Mouse (Mus musculus): Measurements from ENCODE around the gene Tunar. TPM values are rescaled to one million over a fixed set of nuclear protein-coding genes. Genes with fewer than 3 reads are reported as not detected.

Gene Tunar
- polyA plus RNA-seq (2012; ENCODE audit: insufficient read depth, low replicate concordance) = not detected in 2 replicates

DNA sequence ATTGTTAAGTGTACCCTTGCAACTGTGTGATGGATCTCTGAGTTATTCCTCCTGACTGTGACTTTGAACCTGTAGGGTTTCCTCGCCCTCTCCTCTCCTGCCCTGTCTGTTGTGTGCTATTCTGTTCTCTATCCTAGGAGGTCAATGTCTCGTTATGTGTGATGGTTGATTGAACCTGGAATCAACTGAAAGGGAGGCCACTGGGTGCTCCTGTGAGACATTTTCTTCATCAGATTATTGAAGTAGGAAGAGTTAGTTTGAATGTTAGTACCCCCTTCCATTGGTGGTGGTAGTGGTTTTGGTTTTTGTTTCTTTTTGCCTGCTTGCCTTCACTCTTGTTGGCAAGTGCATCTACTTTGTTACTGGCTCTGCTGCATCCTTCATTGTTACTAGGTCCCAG, at the start of gene Tunar:
Gene Tunar, plus strand, starts transcription at position 301 of the 400 bp plus-strand sequence.
- peaks cover 3% of the 10 kb centered on the region; the same call in 1 of the 2 replicates for H3K4me1 ChIP-seq
- TF ChIP-seq GATA1 (IDR thresholded peaks at IDR 0.05; ENCODE audit: borderline replicate concordance, low read length) (no peak), FLI1 (IDR thresholded peaks at IDR 0.05; ENCODE audit: low read length) (no peak)
- peaks cover 5% of the 10 kb centered on the region; the same call in 1 of the 2 replicates for H3K9me3 ChIP-seq
- H3K36me3 ChIP-seq (replicated peaks; ENCODE audit: low read length) = no peaks in the 10 kb centered on the region
- peaks cover 32% of the 10 kb centered on the region for H3K27me3 ChIP-seq (replicated peaks)
- no peak within 1 kb of the TSS for H3K4me3 ChIP-seq (replicated peaks)

DNA sequence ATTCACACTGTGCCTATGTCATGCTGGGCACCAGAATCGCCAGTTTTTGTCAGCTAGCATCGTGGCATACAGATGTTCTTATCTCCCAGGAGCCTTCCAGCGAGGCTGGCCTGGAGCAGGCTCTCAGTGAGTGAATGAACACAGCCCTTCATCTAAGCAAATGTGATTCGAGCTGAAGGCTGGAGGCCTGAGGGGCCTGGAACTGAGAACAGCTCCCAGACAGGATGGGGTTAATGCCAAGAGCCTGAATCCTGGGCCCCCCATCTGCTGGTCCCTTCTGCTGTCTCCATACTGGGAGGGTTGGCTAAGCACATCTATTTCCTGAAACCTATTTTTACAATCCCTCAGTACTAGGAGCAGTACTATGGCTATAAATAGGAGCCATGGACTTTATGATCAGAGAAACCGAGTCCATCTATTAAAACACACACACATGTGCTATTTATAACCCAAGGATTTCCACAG, 21.1 kb upstream of the Tunar start:
- no peak overlapping the region for H3K4me3 ChIP-seq (replicated peaks)
- H3K36me3 ChIP-seq (replicated peaks; ENCODE audit: low read length) = no peaks in the 10 kb centered on the region
- TF ChIP-seq GATA1 (IDR thresholded peaks at IDR 0.05; ENCODE audit: borderline replicate concordance, low read length) = no peak
- TF ChIP-seq FLI1 (IDR thresholded peaks at IDR 0.05; ENCODE audit: low read length) = no peak
- H3K4me1 ChIP-seq = no peaks in the 10 kb centered on the region
- H3K9me3 ChIP-seq = peaks cover 53% of the 10 kb centered on the region
- no peaks in the 10 kb centered on the region for H3K27me3 ChIP-seq (replicated peaks)

DNA sequence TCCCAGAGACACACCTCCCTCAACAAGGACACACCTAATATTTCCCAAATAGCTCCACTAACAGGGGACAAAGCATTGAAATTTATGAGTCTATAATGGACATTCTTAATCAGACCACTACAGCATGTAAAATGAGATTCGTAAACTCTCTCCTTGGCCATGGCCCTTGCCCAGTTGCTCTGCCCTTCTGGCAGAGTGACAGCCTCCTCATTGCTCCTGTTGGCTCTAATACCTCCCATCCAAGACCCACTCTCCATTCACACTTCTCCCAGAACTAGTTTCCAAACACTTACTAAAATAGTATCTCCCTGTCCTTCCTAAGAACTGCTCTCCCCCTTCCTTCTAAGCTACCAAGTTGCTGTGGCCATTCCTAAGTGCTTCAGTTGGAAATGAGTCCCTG, 19.3 kb upstream of the Tunar start:
- no peaks in the 10 kb centered on the region for H3K36me3 ChIP-seq (replicated peaks; ENCODE audit: low read length)
- no peaks in the 10 kb centered on the region for H3K27me3 ChIP-seq (replicated peaks)
- no peak for TF ChIP-seq GATA1 (IDR thresholded peaks at IDR 0.05; ENCODE audit: borderline replicate concordance, low read length)
- TF ChIP-seq FLI1 (IDR thresholded peaks at IDR 0.05; ENCODE audit: low read length) = no peak
- no peaks in the 10 kb centered on the region for H3K4me1 ChIP-seq
- H3K4me3 ChIP-seq (replicated peaks) = no peak overlapping the region
- H3K9me3 ChIP-seq = peaks cover 35% of the 10 kb centered on the region

DNA sequence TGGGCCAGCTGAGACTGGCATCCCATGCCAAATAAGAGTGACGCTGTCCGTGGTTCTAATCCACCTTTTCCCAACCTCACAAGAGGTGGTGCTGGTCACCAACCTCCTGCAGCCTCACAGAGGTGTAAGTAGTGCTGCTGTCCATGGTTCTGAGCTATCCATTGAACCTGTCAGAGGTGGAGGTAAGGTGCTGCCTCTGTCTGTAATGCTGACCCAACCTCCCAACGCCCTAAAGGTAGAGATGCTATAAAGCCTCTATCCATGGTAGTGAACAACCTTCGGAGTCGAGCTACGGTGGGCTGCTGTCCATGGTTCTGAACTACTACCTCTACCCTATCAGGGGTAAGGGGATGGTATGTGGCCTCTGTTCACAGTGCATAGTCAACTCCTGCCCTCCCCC, 11.5 kb upstream of the Tunar start:
- H3K9me3 ChIP-seq = peaks cover 22% of the 10 kb centered on the region

DNA sequence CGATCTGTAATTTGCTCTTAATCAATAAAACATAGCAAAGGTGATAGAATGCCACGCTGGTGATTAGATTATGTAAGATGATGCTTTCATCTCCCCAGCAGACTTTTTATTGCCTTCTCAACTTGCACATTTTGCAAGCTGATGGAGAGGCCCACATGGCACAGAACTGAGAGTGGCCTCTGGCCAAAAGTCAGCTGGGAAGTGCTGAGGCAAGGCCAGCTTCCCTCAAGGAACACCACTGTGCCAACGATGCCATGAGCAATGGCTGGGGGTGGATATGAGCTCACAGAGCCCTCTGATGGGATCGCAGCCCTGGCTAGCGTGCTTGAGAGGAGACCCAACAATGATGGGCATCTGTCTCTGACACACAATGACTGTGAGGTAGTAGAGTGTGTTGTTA, 6.6 kb upstream of the Tunar start:
- Histone ChIP-seq H3K4me3 (replicated peaks) (no peak overlapping the region), H3K27me3 (replicated peaks) (no peaks in the 10 kb centered on the region), H3K9me3 (peaks cover 15% of the 10 kb centered on the region), H3K4me1 (no peaks in the 10 kb centered on the region), H3K36me3 (replicated peaks; ENCODE audit: low read length) (no peaks in the 10 kb centered on the region)
- TF ChIP-seq FLI1 (IDR thresholded peaks at IDR 0.05; ENCODE audit: low read length) (no peak), GATA1 (IDR thresholded peaks at IDR 0.05; ENCODE audit: borderline replicate concordance, low read length) (no peak)

More for the DNA sequence above, 11.5 kb upstream of the Tunar start:
- no peak overlapping the region for H3K4me3 ChIP-seq (replicated peaks)
- H3K4me1 ChIP-seq = no peaks in the 10 kb centered on the region
- TF ChIP-seq GATA1 (IDR thresholded peaks at IDR 0.05; ENCODE audit: borderline replicate concordance, low read length) (no peak), FLI1 (IDR thresholded peaks at IDR 0.05; ENCODE audit: low read length) (no peak)
- H3K27me3 ChIP-seq (replicated peaks) = no peaks in the 10 kb centered on the region
- no peaks in the 10 kb centered on the region for H3K36me3 ChIP-seq (replicated peaks; ENCODE audit: low read length)

DNA sequence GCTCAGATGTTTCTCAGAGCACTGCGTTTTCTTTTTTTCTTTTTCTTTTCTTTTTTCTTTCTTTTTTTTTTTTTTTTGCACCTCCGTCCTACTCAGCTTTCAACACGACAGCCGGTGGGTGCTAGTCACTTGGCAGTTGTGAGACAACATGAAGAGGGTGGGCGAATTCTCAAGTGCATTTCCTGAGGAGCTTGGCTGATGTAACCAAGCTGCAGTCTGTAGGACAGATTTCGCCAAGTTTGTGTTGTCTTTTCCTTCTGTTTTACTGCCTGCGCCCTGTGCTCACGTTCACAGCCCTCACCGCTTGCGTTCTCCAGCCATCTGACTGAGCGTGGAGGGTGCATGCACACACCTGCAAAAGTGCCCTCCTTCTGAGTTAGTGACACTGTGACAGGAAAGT, 5.3 kb upstream of the Tunar start:
- Histone ChIP-seq H3K4me1 (no peaks in the 10 kb centered on the region), H3K36me3 (replicated peaks; ENCODE audit: low read length) (no peaks in the 10 kb centered on the region), H3K27me3 (replicated peaks) (no peaks in the 10 kb centered on the region), H3K9me3 (peaks cover 14% of the 10 kb centered on the region), H3K4me3 (replicated peaks) (no peak overlapping the region)
- no peak for TF ChIP-seq GATA1 (IDR thresholded peaks at IDR 0.05; ENCODE audit: borderline replicate concordance, low read length)
- TF ChIP-seq FLI1 (IDR thresholded peaks at IDR 0.05; ENCODE audit: low read length) = no peak

DNA sequence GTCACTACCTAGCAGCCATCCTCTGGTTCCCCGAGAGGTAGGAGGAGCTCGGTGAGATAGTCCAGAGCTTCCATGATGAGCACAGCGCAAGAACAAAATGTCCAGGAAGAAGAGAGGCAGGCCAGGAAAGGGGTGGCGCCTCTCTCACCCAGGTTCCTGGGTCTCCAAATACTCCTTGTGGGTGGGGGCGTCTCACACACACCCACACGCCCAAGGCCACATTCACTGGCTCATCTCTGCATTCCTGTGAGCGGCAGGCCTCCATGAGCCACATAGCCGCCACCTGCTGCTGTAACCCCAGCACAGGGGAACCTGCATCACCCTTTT, 2.4 kb downstream of the Tunar start:
- peaks cover 36% of the 10 kb centered on the region for H3K27me3 ChIP-seq (replicated peaks)
- peaks cover 3% of the 10 kb centered on the region; the same call in 1 of the 2 replicates for H3K4me1 ChIP-seq
- peaks cover 5% of the 10 kb centered on the region; the same call in 1 of the 2 replicates for H3K9me3 ChIP-seq
- no peak overlapping the region for H3K4me3 ChIP-seq (replicated peaks)
- TF ChIP-seq GATA1 (IDR thresholded peaks at IDR 0.05; ENCODE audit: borderline replicate concordance, low read length) = no peak
- no peak for TF ChIP-seq FLI1 (IDR thresholded peaks at IDR 0.05; ENCODE audit: low read length)
- no peaks in the 10 kb centered on the region for H3K36me3 ChIP-seq (replicated peaks; ENCODE audit: low read length)

DNA sequence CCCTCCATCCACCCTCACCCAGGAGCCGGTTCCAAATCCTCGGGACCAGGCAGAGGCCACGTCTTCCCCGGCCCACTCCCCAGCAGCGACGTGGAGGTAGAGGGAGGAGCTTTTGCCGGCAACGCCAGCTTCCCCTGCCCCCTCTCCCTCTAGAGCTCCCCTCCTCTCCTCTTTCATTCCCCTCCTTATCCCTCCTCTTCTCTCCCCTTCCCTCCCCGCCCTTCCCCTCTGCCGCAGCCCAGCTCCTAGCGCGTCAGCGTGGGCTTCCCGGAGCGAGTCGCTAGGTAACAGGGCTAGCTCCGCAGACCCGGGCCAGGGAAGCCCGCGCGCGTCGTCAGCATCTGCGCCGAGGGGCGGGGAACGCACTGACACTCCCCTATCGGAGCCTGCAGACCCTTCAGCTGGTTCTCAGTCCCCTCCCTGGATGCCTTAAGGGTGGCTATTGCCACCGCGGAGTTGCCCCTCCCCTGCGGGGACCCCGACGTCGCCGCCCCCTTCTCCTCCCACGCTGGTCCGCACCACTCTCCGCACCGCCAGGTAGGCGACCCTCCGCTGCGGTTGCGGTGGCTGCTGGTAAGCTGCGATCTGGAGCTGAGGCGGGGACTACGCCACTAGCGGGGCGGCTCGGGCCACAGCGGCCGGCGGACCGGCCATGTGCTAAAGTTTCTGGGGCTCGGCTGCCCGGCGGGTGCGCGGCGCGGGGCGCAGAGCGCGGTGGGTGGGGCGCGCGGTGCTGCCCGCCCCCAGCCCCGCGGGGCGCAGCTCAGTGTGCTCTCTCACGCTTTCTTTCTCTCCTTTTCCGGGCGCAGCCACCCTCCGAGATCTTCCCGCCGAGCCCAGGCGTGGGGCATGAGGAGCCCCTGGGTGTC, 3.0 kb downstream of the Tunar start:
- no peak for TF ChIP-seq GATA1 (IDR thresholded peaks at IDR 0.05; ENCODE audit: borderline replicate concordance, low read length)
- TF ChIP-seq FLI1 (IDR thresholded peaks at IDR 0.05; ENCODE audit: low read length) = no peak
- no peak overlapping the region for H3K4me3 ChIP-seq (replicated peaks)
- peaks cover 3% of the 10 kb centered on the region; the same call in 1 of the 2 replicates for H3K4me1 ChIP-seq
- H3K9me3 ChIP-seq = peaks cover 5% of the 10 kb centered on the region; the same call in 1 of the 2 replicates
- H3K27me3 ChIP-seq (replicated peaks) = peaks cover 36% of the 10 kb centered on the region
- H3K36me3 ChIP-seq (replicated peaks; ENCODE audit: low read length) = no peaks in the 10 kb centered on the region

DNA sequence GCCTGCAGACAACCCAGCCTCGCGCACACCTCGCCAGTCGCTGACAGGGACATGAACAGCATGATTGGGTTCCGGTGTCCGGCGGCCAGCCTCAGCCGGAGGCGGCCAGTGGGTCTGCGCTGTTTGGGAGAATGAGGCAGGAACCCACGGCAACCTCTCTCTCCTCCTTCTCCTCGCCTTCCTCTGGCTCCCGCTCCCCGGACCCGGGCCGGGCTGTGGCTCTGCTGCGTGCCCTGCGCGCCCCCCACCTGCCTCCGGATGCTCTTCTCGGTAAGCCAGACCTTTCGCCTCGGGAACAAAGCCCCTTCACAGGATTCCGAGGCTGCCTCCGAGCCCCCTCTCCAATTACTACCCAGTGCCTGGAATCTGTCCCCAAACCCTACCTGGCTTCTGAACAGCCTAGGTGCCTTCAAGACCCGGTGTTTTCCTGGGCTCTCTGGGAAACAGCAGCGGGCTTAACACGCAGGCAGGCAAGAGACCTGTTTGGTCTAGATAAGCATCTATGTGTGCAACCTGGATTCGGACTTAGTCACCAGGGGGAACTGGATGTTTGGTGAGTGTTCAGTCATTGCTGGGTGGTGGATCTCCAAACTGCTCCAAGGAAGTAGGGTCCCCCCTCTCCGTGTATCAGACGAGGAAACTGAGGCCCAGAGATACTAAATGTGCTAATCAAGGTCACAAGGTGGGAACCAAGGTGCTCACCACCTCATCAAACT, 3.8 kb downstream of the Tunar start:
- no peaks in the 10 kb centered on the region for H3K36me3 ChIP-seq (replicated peaks; ENCODE audit: low read length)
- peaks cover 36% of the 10 kb centered on the region for H3K27me3 ChIP-seq (replicated peaks)
- H3K4me1 ChIP-seq = peaks cover 3% of the 10 kb centered on the region; the same call in 1 of the 2 replicates
- TF ChIP-seq FLI1 (IDR thresholded peaks at IDR 0.05; ENCODE audit: low read length) (no peak), GATA1 (IDR thresholded peaks at IDR 0.05; ENCODE audit: borderline replicate concordance, low read length) (no peak)
- H3K4me3 ChIP-seq (replicated peaks) = no peak overlapping the region
- H3K9me3 ChIP-seq = peaks cover under 1% of the 10 kb centered on the region; the same call in 1 of the 2 replicates
